24 mouse cellular contexts compared by ENCODE assay signal in the genomic region with DNA sequence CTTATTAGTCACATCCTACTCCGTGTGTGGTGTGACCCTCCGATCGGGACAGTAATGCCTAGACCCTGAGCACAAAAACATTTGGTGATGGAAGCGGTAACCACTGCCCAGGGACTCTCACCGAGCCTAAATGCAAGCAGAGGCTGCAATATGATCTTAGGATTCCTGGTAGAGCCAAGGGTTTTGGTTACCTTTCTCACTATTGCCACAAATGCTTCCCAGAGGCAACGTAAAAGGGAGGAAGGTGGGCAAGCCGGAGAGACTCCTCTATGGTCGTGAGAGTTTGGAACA. TPM values are rescaled to one million over a fixed set of nuclear protein-coding genes. Genes with fewer than 3 reads are reported as not detected.
DNase-seq lines count a peak whose midpoint lies in the region; ATAC-seq and TF ChIP-seq lines count a peak whose summit lies in the region.
"Had no signal": no experiment of that assay in that cellular context is flagged by ENCODE, and none has a peak within 500 bp of the region (broad histone marks: within the 10 kb centered on the region; RNA-seq: fewer than 3 reads in every experiment).

No protein-coding gene starts in this region.

- no peak overlapping the region for H3K9ac ChIP-seq in kidney, embryonic 15.5 days
- H3K9ac ChIP-seq in lung, postnatal 0 days (replicated peaks; ENCODE audit: low read depth) = no peak overlapping the region
- H3K9ac ChIP-seq in stomach, postnatal 0 days (ENCODE audit: low read length) = no peak overlapping the region
- H3K9ac ChIP-seq: hindbrain, embryonic 13.5 days; liver, embryonic 14.5 days had no signal

- peak; percentile 88 for DNase-seq in heart, adult 11 months
- DNase-seq in heart, postnatal 4 days = no peak
- no peak for DNase-seq in kidney, postnatal 4 days
- no peak for DNase-seq in lung, postnatal 0 days (ENCODE audit: low spot score)
- no peak for DNase-seq in lung, postnatal 25 days (ENCODE audit: low spot score)
- DNase-seq in stomach, postnatal 0 days (ENCODE audit: low spot score) = no peak
- no peak for DNase-seq in layer of hippocampus, postnatal 36 days
- DNase-seq: adrenal gland, postnatal 25 days; cerebellum, adult 18-20 months; cerebellum, postnatal 25 days; embryo, embryonic 11 days; gastrocnemius, postnatal 10 days; heart, adult 18-20 months; heart, postnatal 10 days; lung, postnatal 14 days; midbrain, embryonic 14.5 days; spleen, adult 18-20 months had no signal

- H3K27me3 ChIP-seq in kidney, embryonic 15.5 days = no peaks in the 10 kb centered on the region
- no peaks in the 10 kb centered on the region for H3K27me3 ChIP-seq in lung, postnatal 0 days (replicated peaks; ENCODE audit: insufficient read depth, low read length)
- no peaks in the 10 kb centered on the region for H3K27me3 ChIP-seq in stomach, postnatal 0 days (ENCODE audit: control insufficient read depth, insufficient read depth, low read length)
- H3K27me3 ChIP-seq: hindbrain, embryonic 13.5 days; megakaryocyte, embryonic 14.5 days had no signal

- H3K36me3 ChIP-seq in kidney, embryonic 15.5 days = no peaks in the 10 kb centered on the region
- no peaks in the 10 kb centered on the region for H3K36me3 ChIP-seq in lung, postnatal 0 days (ENCODE audit: insufficient read depth, low read length)
- no peaks in the 10 kb centered on the region; the same call in 1 of the 2 replicates for H3K36me3 ChIP-seq in stomach, postnatal 0 days (ENCODE audit: control insufficient read depth, insufficient read depth, low read length)
- H3K36me3 ChIP-seq: G1E; hindbrain, embryonic 13.5 days had no signal

- H3K27ac ChIP-seq in kidney, embryonic 15.5 days = peak overlapping the region; percentile 93
- peak overlapping the region; percentile 43; the same call in 1 of the 2 replicates for H3K27ac ChIP-seq in lung, postnatal 0 days (ENCODE audit: low read length)
- H3K27ac ChIP-seq in stomach, postnatal 0 days (replicated peaks) = peak overlapping the region; percentile 41; the same call in 1 of the 2 replicates
- H3K27ac ChIP-seq: hindbrain, embryonic 13.5 days; liver, embryonic 14.5 days had no signal

- TF ChIP-seq CTCF in lung, postnatal 0 days (IDR thresholded peaks at IDR 0.05) = no peak
- TF ChIP-seq CTCF in stomach, postnatal 0 days (IDR thresholded peaks at IDR 0.05; ENCODE audit: low read depth) = no peak

- WGBS in kidney, embryonic 15.5 days = 30% methylated on average over 8 of the region's 8 CpGs
- 52% methylated on average over 8 of the region's 8 CpGs for WGBS in lung, postnatal 0 days
- 51% methylated on average over 8 of the region's 8 CpGs for whole genome bisulfite sequencing in stomach, postnatal 0 days

- peaks cover 66% of the 10 kb centered on the region for H3K4me1 ChIP-seq in kidney, embryonic 15.5 days
- H3K4me1 ChIP-seq in lung, postnatal 0 days (ENCODE audit: insufficient read depth, low read depth, low read length) = peaks cover 16% of the 10 kb centered on the region; the same call in 1 of the 2 replicates
- H3K4me1 ChIP-seq in stomach, postnatal 0 days (replicated peaks; ENCODE audit: control insufficient read depth, insufficient read depth) = peaks cover 4% of the 10 kb centered on the region; the same call in 1 of the 2 replicates
- H3K4me1 ChIP-seq: hindbrain, embryonic 13.5 days had no signal

- no peak overlapping the region for H3K4me2 ChIP-seq in kidney, embryonic 15.5 days
- H3K4me2 ChIP-seq in lung, postnatal 0 days (replicated peaks; ENCODE audit: low read depth, low read length) = no peak overlapping the region
- H3K4me2 ChIP-seq in stomach, postnatal 0 days (replicated peaks; ENCODE audit: low read depth) = no peak overlapping the region
- H3K4me2 ChIP-seq: hindbrain, embryonic 13.5 days had no signal

- ATAC-seq in kidney, embryonic 15.5 days (replicated peaks; ENCODE audit: low FRiP score) = peak; percentile 36; the same call in 1 of the 2 replicates
- no peak for ATAC-seq in lung, postnatal 0 days
- peak; percentile 49; the same call in 1 of the 2 replicates for ATAC-seq in stomach, postnatal 0 days (ENCODE audit: low FRiP score, low TSS enrichment)
- ATAC-seq: forebrain, embryonic 16.5 days; intestine, postnatal 0 days had no signal

- H3K9me3 ChIP-seq in kidney, embryonic 15.5 days (replicated peaks) = no peaks in the 10 kb centered on the region
- no peaks in the 10 kb centered on the region for H3K9me3 ChIP-seq in lung, postnatal 0 days (ENCODE audit: low read length)
- no peaks in the 10 kb centered on the region for H3K9me3 ChIP-seq in stomach, postnatal 0 days (ENCODE audit: control insufficient read depth, low read length)
- H3K9me3 ChIP-seq: hindbrain, embryonic 13.5 days; megakaryocyte, embryonic 14.5 days had no signal

- H3K4me3 ChIP-seq in kidney, embryonic 15.5 days (replicated peaks) = no peak overlapping the region
- no peak overlapping the region for H3K4me3 ChIP-seq in lung, postnatal 0 days (ENCODE audit: low read depth, low read length)
- H3K4me3 ChIP-seq in stomach, postnatal 0 days (ENCODE audit: low read depth, low read length) = no peak overlapping the region
- H3K4me3 ChIP-seq: hindbrain, embryonic 13.5 days had no signal

- TF ChIP-seq EP300 in lung, postnatal 0 days (IDR thresholded peaks at IDR 0.05) = no peak
- TF ChIP-seq EP300 in stomach, postnatal 0 days (optimal IDR thresholded peaks at IDR 0.05) = no peak

RNA-seq across cellular contexts. Expression of a gene that starts 20.5 kb away (rescaled TPM):
- total RNA-seq in heart, postnatal 4 days (2021) = 100 to 1,000 TPM; 210 to 250 TPM
- polyA plus RNA-seq in kidney, embryonic 15.5 days (2015; fragmentation: Nextera tagmentation; extraction: Ambion mirVana) = 343 and 354 TPM in 2 replicates
- 756 and 780 TPM in 2 replicates for polyA plus RNA-seq in lung, postnatal 0 days (2015; fragmentation: Nextera tagmentation; extraction: Ambion mirVana)
- polyA plus RNA-seq in stomach, postnatal 0 days (2015; fragmentation: Nextera tagmentation; extraction: Ambion mirVana) = 421 and 437 TPM in 2 replicates
- 10 to 100 TPM; 26.8 to 30.0 TPM for total RNA-seq in layer of hippocampus, postnatal 36 days (2021)
- total RNA-seq: G1E had no signal
- polyA plus RNA-seq: G1E had no signal

Comparison
In these comparisons a context has a peak if more than half of its experiments do, and no peak if none do; other contexts are left out.
1. H3K27ac ChIP-seq: peak in every context shown above with its lines; median percentile 93 in kidney, embryonic 15.5 days; 43 in lung, postnatal 0 days; 41 in stomach, postnatal 0 days.